Mouse (Mus musculus) c-Kit-positive CD71-positive TER-119-negative erythroid progenitor cells, embryonic 14.5 days (primary cell): ENCODE data around the gene Serinc1.

Experiments
- DNase-seq: peaks from one replicate; pipeline ENCODE4 v3.0.0-alpha.2; 2013; ENCODE audit warnings: low read depth

The Serinc1 gene

DNA sequence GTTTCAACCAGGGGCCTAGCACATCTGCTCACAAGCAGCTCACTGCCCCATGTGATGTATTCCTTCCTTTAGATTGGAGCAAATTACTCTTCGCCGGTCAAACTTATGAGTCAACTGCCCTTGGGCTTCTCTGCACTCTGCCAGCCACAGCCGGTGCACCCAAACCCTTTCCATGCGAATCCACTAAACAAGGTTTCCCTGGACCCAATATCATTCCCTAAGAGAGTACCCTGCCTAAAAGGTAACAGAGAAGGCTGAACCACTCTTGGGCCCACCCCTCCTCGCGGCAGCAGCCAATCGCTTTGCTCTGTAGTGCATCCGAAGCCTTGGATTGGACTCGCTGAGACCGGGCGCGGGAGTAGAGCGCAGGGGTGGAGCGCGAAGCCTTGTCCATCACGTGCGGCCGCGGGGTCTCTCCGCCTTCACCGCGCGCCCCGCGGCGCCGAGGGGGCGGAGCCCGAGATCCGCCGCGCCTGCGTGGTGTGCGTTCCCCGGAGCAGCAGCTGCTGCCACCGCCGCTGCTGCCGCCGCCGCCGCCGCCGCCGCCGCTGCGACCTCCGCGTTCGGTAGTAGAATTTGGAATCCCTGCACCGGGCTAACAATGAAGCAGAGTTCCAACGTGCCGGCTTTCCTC lies 46.3 kb downstream of the Serinc1 start, which contains the start of gene Hsf2:
Gene Hsf2, plus strand, starts transcription at position 478 of the 634 bp plus-strand sequence.
- DNase-seq: peak; percentile 81

DNA sequence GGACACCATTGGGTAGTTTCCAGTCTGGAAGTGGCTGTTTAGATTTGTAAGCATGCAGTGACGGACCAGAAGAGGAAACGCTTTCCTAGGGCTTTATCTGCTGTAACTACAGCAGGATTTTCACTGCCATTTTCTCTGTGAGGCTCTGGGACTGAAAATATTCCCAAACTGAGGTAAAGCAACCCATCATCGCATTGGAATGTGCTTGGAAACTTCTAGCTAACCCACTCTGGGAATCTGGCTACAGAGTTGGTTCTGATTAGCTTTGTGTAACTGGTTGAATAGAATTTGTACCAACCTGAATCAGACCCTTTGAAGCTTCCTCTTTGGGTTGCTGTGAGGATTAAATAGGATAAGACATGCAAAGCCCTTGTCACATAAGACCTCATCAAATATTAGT lies 47.6 kb downstream of the Serinc1 start:
- DNase-seq: no peak

DNA sequence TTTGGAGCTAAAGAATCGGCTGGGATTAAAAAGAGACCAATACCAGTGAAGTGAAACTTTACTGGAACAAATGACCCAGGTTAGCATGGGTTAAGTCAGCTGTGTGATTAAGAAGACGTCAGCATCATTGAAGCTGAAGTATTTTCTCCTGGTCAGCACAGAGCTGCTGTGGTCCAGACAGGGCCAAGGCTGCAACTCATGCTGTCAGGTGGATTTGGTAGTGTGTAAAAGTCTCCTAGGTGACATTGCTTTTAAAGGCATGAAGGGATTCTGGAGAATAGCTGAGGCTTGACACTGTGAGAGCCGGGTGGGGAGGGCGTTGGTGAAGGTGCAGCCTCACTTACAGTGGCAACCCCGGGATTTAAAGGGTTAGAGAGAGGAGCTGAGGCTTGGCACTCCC lies 50.6 kb downstream of the Serinc1 start:
- no peak for DNase-seq

DNA sequence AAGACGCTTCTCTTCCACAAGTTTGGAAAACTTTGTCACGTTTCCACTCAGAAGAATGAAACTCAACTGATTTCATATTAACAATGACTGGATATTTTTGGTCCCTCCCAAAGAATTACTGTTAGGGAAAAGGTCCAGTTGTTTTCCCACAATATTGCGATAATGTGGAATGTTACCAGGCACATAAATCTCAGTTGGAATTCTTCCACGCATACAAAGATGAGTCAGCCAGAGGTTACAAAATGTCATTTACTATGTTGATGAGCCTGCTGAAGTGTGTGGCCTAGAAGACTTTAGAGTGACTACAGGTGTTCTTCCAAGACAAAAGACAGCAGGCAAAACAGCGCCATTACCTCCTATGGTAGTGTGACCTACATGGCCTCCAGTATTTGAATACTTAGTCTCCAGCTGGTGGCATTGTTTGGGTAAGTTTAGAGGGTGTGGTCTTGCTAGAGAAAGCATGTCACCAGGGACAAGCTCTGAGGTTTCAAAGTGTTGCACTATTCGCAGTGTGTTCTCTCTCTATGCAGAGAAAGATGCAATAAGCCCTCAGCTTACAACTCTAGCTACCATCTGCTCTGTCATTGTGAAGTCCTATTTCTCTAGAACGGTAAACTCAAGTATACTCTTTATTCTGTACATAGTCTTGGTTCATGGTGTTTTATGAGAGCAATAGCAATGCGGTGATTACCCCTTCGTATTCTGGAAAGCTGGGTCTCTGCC lies 55.0 kb downstream of the Serinc1 start:
- no peak for DNase-seq
